Mouse (Mus musculus) Patski (cell line): ENCODE data around the gene Me1. TPM values are rescaled to one million over a fixed set of nuclear protein-coding genes. Genes with fewer than 3 reads are reported as not detected.

Experiments used
- ATAC-seq: fragments of 100-300 bp; one replicate; pipeline ENCODE4 v1.8.0; 2021
- CTCF ChIA-PET: fragments of 350-600 bp; sonication (Branson Sonifier 250); formaldehyde crosslinking; loops from one replicate; lab custom pipeline; 2022; ENCODE audit warnings: inconsistent platforms; lab: Charles Lee
- POLR2A ChIA-PET: fragments of 350-600 bp; sonication (Branson Sonifier 250); formaldehyde crosslinking; loops from one replicate; lab custom pipeline; 2022; ENCODE audit warnings: antibody characterized with exemption, inconsistent platforms; lab: Charles Lee
- DNase-seq: peaks from one replicate; pipeline ENCODE4 v3.0.0-alpha.2; 2011; ENCODE audit warnings: low read depth, low spot score
- H3K27me3 ChIP-seq: fragments of 371-371 bp; one replicate; pipeline ENCODE4 v1.5.1; 2021
- CTCF ChIP-seq: fragments of 100-300 bp; IDR thresholded peaks from one replicate; pipeline ENCODE4 v1.5.1; 2021
- in situ Hi-C: fragments of 300-500 bp; cut with MboI; formaldehyde crosslinking; loops from 3 replicates; pipeline ENCODE4 v1.11.1; 2018; ENCODE audit warnings: low pct_unique_long_range_greater_than_20kb, mixed read lengths
- polyA plus RNA-seq: library from polyadenylated mRNA; unstranded; gene quantifications from one replicate; pipeline ENCODE4 v1.2.3, GENCODE M21; 2021

Me1 gene
- polyA plus RNA-seq, 1 experiment from 2014 or later = 109 TPM

GRCm38 (mm10) chr9:86710091-86710634 lies 14.4 kb upstream of the Me1 start:
- ChIA-PET CTCF (no interaction called here), POLR2A (no interaction called here)
- no peak for TF ChIP-seq CTCF
- no peak for DNase-seq
- in situ Hi-C loops = no loop called here
- H3K27me3 ChIP-seq = no peaks in the 10 kb centered on the region
- no peak for ATAC-seq

- H3K27me3 ChIP-seq = no peaks in the 10 kb centered on the region
- ATAC-seq = no peak
- POLR2A ChIA-PET = no interaction called here
- no peak for DNase-seq
- CTCF ChIA-PET = interaction anchor here (0.7 kb wide), 1 partner anchor 55 kb away, joined by 3 read pairs; no protein-coding TSS in a partner anchor
- in situ Hi-C loops = loop anchor here (5.0 kb wide), 1 partner anchor 33 kb away; the partner anchor contains the start of gene Prss35
- no peak for TF ChIP-seq CTCF
Measured at GRCm38 (mm10) chr9:86708921-86709320, 13.2 kb upstream of the Me1 start.

GRCm38 (mm10) chr9:86707431-86707830 lies 11.7 kb upstream of the Me1 start:
- TF ChIP-seq CTCF = no peak
- CTCF ChIA-PET = no interaction called here
- no peak for DNase-seq
- ATAC-seq = no peak
- no peaks in the 10 kb centered on the region for H3K27me3 ChIP-seq
- in situ Hi-C loops = loop anchor here (5.0 kb wide), 1 partner anchor 35 kb away; the partner anchor contains the start of gene Prss35
- POLR2A ChIA-PET = no interaction called here

GRCm38 (mm10) chr9:86701844-86702243 lies 6.1 kb upstream of the Me1 start:
- POLR2A ChIA-PET = interaction anchor here (1.0 to 1.4 kb wide), 2 partner anchors 14 to 57 kb away, joined by 3 to 4 read pairs; no protein-coding TSS in a partner anchor
- no peaks in the 10 kb centered on the region for H3K27me3 ChIP-seq
- CTCF ChIA-PET = interaction anchor here (1.4 to 1.8 kb wide), 3 partner anchors 35 to 110 kb away, joined by 3 to 7 read pairs (median 4); no protein-coding TSS in a partner anchor
- in situ Hi-C loops = no loop called here
- TF ChIP-seq CTCF = no peak
- no peak for DNase-seq
- no peak for ATAC-seq

GRCm38 (mm10) chr9:86701264-86701663 lies 5.5 kb upstream of the Me1 start:
- peak; percentile 10 for DNase-seq
- TF ChIP-seq CTCF = no peak
- ATAC-seq = peak; percentile 73
- H3K27me3 ChIP-seq = no peaks in the 10 kb centered on the region
- CTCF ChIA-PET = interaction anchor here (0.7 to 1.8 kb wide), 3 partner anchors 15 to 109 kb away, joined by 3 to 7 read pairs (median 3); no protein-coding TSS in a partner anchor
- in situ Hi-C loops = no loop called here
- POLR2A ChIA-PET = interaction anchor here (1.4 kb wide), 1 partner anchor 15 kb away, joined by 4 read pairs; no protein-coding TSS in a partner anchor

- in situ Hi-C loops = no loop called here
- no peaks in the 10 kb centered on the region for H3K27me3 ChIP-seq
- ATAC-seq = peak; percentile 72
- CTCF ChIA-PET = no interaction called here
- TF ChIP-seq CTCF = no peak
- DNase-seq = no peak
- POLR2A ChIA-PET = no interaction called here
Measured at GRCm38 (mm10) chr9:86695199-86695817, 445 bp downstream of the Me1 start.

GRCm38 (mm10) chr9:86694644-86695043 lies 1.1 kb downstream of the Me1 start:
- TF ChIP-seq CTCF = no peak
- ChIA-PET POLR2A (no interaction called here), CTCF (interaction anchor here (0.8 kb wide), 1 partner anchor 10 kb away, joined by 3 read pairs; no protein-coding TSS in a partner anchor)
- H3K27me3 ChIP-seq = no peaks in the 10 kb centered on the region
- no peak for DNase-seq
- ATAC-seq = no peak
- in situ Hi-C loops = no loop called here

GRCm38 (mm10) chr9:86693935-86694334 lies 1.8 kb downstream of the Me1 start:
- ATAC-seq (no peak), DNase-seq (no peak)
- TF ChIP-seq CTCF = no peak
- in situ Hi-C loops = no loop called here
- H3K27me3 ChIP-seq = no peaks in the 10 kb centered on the region
- ChIA-PET POLR2A (no interaction called here), CTCF (interaction anchor here (0.8 kb wide), 1 partner anchor 10 kb away, joined by 3 read pairs; no protein-coding TSS in a partner anchor)

GRCm38 (mm10) chr9:86692676-86693075 lies 3.1 kb downstream of the Me1 start:
- DNase-seq (no peak), ATAC-seq (no peak)
- no peaks in the 10 kb centered on the region for H3K27me3 ChIP-seq
- ChIA-PET POLR2A (no interaction called here), CTCF (interaction anchor here (0.8 to 1.4 kb wide), 3 partner anchors 50 to 98 kb away, joined by 3 to 4 read pairs (median 3); no protein-coding TSS in a partner anchor)
- no peak for TF ChIP-seq CTCF
- in situ Hi-C loops = no loop called here

GRCm38 (mm10) chr9:86692251-86692650 lies 3.5 kb downstream of the Me1 start:
- no peak for ATAC-seq
- POLR2A ChIA-PET = no interaction called here
- CTCF ChIA-PET = interaction anchor here (0.8 to 1.4 kb wide), 3 partner anchors 51 to 97 kb away, joined by 3 to 4 read pairs (median 3); no protein-coding TSS in a partner anchor
- no peaks in the 10 kb centered on the region for H3K27me3 ChIP-seq
- DNase-seq = no peak
- no peak for TF ChIP-seq CTCF
- in situ Hi-C loops = no loop called here

- ATAC-seq = no peak
- DNase-seq = no peak
- TF ChIP-seq CTCF = no peak
- CTCF ChIA-PET = no interaction called here
- in situ Hi-C loops = no loop called here
- no peaks in the 10 kb centered on the region for H3K27me3 ChIP-seq
- POLR2A ChIA-PET = no interaction called here
Measured at GRCm38 (mm10) chr9:86691101-86691500, 4.7 kb downstream of the Me1 start.
